Mouse (Mus musculus) MEL-GATA-1-ER (cell line): ENCODE measurements at regions not wholly inside any gene's neighbourhood (a gene's known extent, or its start where the extent isn't known, plus 50 kb on each side); places are given as distances from the start of the nearest gene placed in this dataset.
A peak's percentile ranks its signal among the peaks of the same experiment; 100 is the strongest.

ENCODE experiments used
- DNase-seq: peaks from one replicate; pipeline ENCODE4 v3.0.0-alpha.2; 2012; ENCODE audit warnings: low read depth; ENCODE audit errors: extremely low read depth

DNA sequence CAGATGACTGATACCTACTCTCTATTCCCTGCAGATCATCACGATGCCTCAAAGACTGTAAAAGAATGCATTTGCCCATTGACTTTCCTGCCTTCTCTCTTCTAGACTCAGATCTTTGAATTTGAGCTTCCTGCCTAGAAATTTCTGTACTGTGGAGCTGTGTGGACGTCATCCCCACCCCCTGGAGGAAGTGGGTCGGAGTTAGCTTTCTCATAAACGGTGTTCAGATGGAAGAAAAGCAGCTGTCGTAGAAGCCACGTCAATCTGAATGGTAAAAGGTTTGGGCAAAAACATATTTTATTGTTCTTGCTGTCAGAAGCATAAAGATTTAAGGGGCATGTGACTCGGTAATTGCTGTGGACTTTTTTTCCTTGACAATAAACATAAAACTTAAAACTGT lies 154.6 kb upstream of the Mvb12b start:
- DNase-seq: no peak

DNA sequence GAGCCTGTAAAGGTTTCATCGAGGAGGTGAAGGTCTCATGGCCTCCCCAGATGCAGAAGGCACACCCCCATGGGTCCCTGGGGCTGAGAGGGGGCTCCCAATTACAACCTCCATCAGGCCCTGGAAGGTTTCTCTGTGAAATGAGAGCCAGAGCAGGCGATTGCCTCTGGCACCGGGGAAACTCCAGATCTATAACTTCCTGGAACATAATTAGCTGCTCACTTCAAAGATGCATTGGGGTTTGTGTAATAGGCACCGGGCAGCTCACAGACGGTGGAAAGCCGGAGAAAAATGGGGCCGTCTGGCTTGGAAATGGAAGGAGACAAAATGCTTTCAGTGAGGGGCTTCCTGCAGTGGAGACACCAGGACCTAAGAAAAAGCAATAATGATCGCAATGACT lies 151.2 kb upstream of the Mvb12b start:
- DNase-seq: no peak

DNA sequence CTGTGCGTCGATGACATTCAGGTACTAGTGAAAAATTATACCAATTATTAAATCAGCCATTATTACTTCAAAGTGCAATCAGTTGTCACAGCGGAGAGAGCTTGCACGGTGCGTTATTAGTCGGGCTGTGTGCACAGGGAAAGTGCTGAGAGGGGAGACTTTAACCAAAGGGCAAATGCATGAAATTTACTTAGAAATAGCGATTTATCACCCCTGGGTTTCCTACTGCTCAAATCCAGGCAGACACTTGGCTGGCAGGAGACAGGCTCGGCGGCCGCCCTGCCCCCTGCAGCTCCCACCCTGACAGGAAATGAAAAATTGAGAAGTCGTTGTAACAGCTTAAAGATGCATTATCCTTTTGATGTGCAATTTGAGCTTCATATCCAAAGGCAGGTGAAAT lies 145.5 kb upstream of the Mvb12b start:
- DNase-seq: no peak

DNA sequence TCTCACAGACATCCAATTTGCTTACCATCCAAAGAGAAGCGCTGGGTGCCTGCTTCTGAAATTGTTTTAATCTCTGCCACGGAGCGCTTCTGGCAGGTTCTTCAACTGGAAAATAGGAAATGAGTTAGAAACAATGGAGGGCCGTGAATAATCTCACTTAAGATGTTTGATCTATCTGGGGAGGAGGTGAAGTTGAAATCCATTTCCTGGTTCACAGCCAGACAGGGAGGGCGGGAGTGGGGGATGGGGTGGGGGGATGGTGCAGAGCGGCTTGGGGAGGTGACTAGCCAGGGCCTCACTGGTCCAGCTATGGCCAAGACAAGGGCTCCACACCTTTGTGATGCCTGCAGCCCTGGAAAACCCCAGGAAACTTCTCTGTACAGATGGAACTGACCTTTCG lies 143.7 kb upstream of the Mvb12b start:
- DNase-seq: no peak

DNA sequence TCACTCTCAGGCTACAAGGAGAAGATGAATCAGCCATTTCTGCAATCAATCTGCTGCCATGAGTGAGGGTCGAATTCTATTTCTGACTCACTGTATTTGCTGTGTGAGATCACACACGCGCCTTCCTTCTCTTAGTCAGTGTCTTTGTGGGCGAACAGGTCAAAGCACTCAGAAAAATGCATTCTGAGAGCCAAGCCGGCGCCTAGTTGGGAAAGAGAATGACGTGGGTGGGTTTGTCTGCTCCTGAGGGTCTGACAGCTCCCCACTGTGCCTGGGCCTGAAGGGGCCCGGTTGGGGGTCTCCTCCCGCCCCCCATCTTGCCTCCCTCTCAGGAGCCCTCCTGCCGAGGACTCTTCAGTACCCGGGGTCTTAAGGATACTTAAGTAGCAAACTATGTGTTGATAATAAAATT lies 143.3 kb upstream of the Mvb12b start:
- no peak for DNase-seq

DNA sequence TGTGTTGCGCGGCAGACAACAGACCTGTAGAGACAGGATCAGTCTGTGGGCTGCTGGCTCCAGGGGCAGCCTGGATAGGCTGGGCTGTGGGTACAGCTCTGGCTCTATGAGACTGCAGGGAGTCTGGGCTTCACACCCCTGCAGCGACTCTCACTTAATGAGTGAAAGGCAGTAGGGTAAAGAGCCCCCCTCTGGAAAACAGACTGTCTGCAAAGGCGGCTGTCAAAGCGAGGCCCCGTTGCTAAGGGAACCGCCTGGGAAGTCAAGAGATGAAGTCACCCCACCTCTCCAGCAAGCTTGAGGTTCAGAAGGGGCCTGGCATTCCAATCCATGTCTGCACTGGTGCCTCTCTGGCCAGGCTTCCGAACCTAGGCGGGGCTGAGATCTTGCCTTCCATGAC lies 139.7 kb upstream of the Mvb12b start:
- no peak for DNase-seq

DNA sequence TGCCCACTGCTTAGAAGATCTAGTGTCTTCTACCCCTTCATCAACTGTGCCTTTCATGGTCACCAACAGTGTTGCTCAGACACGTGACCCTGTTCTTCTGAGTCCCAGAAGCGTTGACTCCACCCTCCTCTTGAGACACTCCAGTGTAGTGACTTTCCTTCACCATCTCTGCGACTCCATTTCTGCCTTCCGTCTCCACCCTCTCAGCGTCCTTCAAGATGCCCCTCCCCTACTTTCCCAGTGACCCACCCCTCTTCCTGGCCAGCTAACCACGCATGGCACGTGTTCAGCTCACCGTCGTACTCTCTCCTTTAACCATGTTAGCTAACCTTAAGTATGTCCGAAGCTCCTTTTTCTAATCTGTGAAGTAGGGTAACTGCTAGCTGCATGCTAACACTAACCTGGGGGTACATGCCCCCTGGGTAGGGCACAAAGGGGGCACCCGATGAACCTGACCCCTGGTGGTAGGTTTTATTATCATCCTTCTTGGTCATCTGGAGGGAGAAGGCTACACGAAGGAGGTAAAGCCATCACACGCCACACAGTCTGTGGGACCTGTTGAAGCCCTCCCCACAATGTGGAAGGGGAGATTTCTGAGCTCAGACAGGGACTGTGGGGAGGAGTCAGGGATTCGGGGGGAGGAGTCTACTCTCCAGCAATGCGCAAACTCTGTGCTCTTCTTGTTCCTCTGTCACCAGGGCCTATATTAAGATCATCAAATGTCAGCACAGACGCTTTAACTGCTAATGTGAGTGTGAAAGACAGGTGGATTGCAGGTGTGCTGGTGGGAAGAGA lies 139.0 kb upstream of the Mvb12b start:
- DNase-seq: peak; percentile 80

DNA sequence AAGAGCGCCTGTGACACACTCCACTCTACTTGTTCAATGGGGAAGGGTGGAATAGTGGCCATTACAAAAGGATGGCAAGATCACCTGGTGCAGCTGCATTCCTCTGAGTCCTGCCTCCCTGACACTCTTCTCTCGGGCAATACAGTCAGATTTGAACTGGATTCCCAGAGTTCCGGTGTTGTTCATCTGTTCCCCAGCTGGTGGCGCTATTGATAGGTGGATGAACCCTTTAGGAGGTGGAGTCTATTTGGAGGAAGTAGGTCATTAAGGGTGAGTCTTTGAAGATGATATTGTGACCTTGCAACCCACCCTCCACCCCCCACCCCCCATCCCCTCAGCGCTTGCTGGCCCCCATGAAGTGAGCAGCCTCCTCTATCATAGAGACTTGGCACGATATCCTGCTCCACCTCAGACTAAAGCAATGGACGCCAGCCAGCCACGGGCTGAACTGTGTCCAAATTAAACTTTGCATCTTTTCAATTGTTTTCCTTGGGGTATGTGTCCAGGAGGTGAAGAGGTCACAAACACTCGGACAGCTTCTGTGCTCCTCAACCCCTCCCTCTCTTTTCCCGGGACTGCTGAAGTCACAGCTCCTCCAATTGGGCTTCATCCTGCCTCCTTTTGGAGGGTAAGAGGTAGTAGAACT lies 138.1 kb upstream of the Mvb12b start:
- peak; percentile 76 for DNase-seq

DNA sequence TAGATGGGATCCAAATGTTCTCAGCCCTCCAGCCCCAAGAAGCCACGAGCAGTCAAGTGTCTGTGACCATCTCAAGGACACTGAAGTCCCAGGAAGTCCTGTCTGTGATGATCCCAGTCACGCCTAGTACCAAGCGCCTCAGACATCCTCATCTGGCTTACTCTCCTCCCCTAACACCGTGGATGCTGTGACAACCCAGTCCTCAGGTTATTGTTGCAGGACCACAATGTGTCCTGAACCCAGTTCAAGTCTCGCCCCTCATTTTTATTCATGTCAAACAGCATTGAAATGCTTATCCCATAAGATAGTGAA lies 129.4 kb upstream of the Mvb12b start:
- no peak for DNase-seq

DNA sequence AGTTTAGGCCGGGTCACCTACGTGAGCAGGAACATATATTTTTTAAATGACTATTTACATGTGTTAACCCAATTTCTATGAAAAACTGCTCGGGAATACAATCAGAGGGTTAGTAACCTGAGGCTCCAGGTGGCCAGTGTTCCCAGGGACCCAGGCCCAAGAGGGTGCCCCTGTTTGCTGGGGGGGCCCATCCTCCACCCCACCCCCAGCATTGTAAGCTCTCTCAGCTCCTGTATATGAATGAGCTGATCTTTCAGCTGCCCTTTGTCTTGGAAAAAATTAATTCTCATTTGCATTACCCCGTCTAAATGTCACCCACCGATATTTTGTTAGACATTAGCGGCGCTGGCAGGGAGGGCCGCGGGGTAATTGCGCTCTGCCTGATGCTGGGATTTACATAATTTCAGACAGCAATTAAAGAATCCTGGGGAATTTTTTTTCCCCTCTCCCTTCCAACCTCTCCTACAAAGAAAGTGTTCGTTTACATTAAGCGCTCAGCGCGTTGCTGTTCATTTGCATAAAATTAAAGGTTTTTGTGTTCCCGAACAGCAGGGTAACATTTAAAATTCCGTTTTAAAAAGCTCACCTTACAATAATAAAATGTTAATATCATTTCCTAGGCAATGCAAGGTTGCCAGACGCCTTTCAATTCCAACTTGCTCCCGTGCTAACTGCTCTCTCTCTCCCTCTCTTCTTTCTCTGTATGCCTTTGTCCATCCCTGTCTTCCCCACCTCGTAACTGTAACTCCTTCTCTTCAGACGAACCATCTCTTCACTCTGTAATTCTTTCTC lies 128.8 kb upstream of the Mvb12b start:
- no peak for DNase-seq

DNA sequence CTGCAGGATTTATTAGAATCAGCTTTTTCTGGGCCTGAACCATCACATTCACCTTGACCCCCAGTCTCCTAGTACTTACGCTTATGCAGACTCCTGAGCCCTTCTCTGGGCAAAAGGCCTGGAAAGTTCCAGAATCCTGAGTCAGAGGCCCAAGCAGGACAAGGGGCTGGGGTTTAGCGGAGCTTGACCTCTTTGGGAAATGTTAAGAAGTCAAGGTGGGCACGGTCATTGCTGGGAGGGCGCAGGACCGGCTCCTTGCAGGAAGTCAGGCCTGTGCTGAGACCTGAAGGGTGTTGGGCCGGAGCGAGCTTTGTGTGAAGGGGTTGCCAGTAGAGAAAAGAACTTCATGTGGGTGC lies 127.9 kb upstream of the Mvb12b start:
- DNase-seq: no peak

DNA sequence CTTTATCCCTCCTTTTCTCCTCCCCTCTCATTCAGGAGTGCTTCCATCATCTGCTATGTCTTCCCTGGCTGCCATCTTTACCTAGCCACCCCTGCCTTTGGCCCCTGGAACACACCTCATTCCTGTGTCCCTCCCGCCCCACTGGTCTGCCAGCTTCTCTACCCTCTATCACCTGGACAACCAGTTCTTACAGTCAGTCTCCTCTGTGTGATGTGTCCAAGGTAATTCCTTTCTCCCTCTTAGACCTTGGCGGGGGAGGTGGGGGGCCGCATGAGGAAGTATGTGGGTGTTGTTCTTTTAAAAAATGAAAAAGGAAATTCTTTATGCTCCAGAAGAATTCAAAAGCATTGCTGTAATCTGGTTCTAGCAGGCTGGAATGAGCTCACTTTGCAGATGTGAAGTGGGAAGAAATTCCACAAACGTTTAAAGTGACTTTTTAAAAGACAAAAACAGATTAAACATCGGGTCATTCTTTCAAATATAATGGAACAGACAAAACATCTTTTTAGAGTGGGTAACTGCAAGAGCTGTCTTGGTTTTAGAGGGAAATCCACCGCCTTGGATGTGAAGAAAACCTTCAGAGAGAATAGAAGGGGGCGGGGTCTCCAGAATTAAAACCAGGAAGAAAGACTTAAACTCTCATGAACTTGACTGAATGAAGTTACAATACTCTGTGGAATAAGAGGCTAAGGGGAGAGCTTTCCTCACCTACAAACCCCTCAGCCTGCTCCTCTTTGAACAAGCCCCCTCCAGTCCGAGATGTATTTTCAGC lies 127.3 kb upstream of the Mvb12b start:
- DNase-seq: no peak

DNA sequence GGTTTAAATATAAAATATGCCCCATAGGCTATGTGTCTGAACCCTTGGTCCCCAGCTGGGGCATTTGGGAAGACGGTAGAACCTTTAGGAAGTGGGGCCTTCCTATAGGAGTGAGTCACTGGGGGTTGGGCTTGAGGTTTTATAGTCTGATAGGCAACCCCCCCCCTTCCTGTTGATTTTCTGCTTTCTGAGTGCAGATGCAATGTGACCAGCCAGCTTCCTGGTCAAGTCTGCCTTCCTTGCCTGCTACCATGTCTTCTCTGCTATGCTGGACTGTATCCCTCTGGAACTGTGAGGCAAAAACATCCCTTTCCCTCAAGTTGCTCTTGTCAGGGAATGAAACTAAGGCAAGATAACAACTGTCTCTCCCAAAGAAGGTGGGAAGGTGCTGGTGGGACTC lies 122.4 kb upstream of the Mvb12b start:
- DNase-seq: no peak

DNA sequence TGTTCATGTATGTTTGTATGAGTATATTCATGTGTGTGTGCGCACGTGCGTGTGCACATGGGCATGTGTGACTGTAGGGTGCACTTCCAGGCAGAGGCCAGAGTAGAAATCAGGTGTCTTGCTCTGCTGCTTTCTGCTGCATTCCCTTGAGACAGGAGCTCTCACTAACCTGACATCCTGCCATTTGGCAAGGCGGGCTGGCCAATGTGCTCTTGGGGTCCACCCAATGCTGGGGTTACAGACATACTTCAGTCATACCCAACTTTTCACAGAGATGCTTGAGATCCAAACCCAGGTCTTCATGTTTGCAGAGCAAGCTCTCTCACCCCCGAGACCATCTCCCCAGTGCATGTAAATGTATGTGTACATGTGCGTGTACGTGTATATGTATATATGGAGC lies 120.2 kb upstream of the Mvb12b start:
- DNase-seq: no peak

DNA sequence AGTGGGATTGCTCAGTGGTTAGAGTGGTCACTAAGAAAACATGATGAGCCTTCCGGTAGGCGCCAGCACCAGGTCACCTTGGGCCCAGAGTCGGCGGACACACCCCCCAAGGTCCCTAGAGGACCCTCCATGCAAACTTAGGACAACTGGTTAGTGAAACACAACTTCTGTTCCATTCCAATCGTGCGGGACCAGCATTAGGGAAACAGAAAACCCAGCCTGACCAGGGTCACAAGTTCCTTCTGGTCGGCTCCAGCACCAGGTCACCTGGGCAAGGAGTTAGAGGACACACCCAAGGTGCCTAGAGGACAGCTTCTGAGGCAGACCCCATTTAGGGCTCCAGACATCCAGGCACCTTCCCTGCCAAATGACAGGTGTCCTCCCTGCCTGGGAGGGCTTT lies 109.4 kb upstream of the Mvb12b start:
- DNase-seq: no peak

DNA sequence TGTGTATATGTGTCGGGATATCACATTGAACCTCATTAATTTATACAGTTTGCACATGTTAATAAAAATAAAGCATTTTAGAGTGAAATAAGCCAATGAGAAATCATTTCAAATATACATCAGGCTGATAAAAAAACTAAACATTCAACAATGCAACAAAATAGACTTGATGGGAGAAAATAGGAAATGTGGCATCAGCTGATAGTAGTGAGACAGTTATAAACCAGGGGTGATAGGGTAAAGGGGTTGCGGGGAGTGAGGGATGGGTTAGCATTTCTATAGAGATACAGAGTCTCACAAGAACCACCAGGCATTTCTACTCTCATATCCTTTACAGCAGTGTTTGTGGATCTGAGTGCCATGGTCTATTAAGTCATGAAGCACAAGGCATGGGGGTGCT lies 108.6 kb upstream of the Mvb12b start:
- peak; percentile 24 for DNase-seq

DNA sequence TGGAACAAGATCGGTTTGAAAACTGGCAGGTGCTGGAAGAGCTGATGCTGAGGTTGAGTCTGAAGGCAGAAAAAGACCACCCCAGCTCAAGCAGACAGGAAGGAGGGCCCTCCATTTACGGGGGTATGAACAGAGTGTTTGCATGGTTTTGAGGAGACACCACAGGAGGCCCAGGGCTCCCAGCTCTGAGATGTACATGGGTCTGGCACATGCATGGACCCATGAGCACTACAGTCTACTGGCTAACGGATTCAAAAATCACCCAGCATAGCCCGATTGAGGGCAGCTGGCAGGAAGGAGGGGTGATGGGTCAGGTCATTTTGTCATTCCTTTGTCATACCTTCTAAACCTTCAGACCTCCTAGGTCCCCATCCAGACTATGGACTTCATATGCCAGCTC lies 103.6 kb upstream of the Mvb12b start:
- DNase-seq: no peak

DNA sequence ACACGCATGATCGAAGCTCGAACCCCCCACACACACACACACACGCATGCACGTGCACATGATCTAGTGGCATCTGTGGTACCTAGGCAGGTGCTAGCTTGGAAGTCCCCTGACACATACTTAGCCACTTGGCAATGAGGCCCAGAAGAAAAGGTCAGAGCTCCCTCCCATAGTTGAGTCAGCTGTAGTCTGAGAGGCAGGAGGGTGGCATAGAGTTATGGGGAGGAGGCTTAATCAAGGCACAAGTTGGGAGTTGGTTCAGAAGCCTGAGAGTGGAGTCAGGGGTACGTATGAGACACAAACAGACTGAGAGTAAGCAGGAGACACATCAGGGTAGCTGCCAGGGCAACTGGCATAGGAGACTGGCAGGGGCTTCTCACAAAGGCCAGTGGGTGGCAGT lies 103.0 kb upstream of the Mvb12b start:
- DNase-seq: no peak

DNA sequence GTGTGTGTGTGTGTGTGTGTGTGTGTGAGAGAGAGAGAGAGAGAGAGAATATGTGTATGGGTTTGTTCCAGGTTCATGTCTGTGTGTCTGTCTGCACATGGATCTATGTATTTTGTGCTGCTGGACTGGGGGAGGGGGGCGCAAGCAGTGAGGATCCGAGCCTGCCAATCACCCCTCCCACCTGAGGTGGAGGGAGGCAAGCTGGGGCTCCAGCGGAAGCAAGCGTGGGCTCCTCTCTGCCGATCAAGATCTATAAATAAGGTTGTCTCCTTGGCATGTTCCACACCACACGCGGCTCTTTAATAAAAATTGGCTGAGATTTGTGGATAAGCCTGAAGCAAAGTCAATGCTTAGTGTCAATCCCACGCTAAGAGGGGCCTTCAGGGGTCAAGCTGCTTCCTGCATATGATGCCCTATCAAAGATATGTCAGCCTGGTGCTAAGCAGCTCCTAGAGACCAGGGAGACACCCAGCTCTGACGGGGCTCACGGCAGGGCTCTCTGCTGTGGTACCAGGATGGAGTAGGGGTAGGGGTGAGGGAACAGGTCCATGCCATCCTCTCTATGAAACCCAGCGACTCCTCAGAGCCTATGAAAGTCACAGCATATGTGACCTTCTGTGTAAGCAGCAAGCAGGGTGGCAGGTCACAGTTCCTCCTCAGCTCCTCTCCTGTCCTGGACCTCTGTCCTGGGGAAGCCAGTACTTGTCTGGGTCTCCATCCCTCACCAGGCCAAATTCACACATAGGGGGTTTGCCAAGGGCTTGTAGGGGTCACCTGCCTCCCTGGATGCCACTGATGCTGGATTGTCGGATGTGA lies 102.0 kb upstream of the Mvb12b start:
- no peak for DNase-seq

DNA sequence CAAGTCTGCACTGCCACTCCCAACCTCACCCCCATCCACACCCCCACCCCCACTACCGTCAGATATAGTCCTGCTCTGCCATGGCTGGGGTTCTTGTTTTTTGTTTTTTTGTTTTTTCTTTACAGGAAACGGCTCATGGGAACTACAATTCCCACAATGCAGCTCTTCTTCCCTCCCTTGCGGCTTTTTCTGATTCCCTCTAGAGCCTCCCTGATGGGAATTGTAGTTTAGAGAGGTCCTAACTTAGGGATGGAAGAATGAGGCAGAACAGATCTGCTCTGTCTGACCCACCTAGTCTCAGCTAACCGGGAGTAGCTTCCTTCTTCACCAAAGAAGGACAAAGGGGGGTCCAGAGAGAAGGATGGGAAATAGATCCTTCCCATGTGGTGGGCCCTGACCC lies 98.7 kb upstream of the Mvb12b start:
- no peak for DNase-seq

DNA sequence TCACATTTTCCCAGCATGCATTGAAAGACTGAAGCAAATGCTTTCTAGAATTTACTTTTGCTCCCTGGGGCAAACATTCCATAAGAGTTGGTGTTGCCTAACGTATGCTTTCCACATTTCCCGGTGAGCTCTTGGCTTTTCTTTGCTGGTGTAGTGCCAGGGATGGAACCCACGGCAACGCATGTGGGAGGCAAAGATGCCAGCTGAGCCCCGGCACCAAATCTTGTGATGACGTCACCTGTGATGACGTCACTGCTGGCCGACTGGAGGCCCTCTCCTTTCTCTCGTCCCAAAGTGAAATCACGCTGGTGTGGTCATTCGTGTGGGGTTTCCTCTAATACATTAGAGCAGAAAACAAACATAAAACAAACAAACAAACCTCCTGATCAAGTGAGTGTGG lies 97.6 kb upstream of the Mvb12b start:
- no peak for DNase-seq
